Mouse (Mus musculus) hindbrain, postnatal 0 days (tissue): ENCODE measurements around the gene Gmppa. TPM values are rescaled to one million over a fixed set of nuclear protein-coding genes. Genes with fewer than 3 reads are reported as not detected.

Experiments
- ATAC-seq: fragments of 200-750 bp; cut with Nextera tagmentation; 2 replicates; pipeline ENCODE4 v1.8.0; 2017; ENCODE audit warnings: mild to moderate bottlenecking, moderate TSS enrichment, moderate library complexity
- DNase-seq: peaks from one replicate; pipeline ENCODE4 v3.0.0-alpha.2; 2015; ENCODE audit warnings: low spot score
- H3K27ac ChIP-seq: fragments of 300-500 bp; sonication (generic); 2 replicates; pipeline ENCODE4 v1.5.1; 2014; ENCODE audit warnings: mild to moderate bottlenecking
- H3K27me3 ChIP-seq: fragments of 300-500 bp; sonication (generic); 2 replicates; pipeline ENCODE4 v1.6.1; 2014; ENCODE audit warnings: low read length, mixed read lengths; ENCODE audit not compliant: insufficient read depth
- H3K36me3 ChIP-seq: fragments of 300-500 bp; sonication (generic); 2 replicates; pipeline ENCODE4 v1.6.1; 2014; ENCODE audit warnings: low read length, mixed read lengths; ENCODE audit not compliant: insufficient read depth
- H3K4me1 ChIP-seq: fragments of 300-500 bp; sonication (generic); 2 replicates; pipeline ENCODE4 v1.6.1; 2014; ENCODE audit warnings: antibody characterized with exemption, low read length, mixed read lengths; ENCODE audit not compliant: insufficient read depth
- H3K4me2 ChIP-seq: fragments of 300-500 bp; sonication (generic); 2 replicates; pipeline ENCODE4 v1.6.1; 2014; ENCODE audit warnings: low read depth, mild to moderate bottlenecking, low read length, moderate library complexity, mixed read lengths
- H3K4me3 ChIP-seq: fragments of 300-500 bp; sonication (generic); 2 replicates; pipeline ENCODE4 v1.5.1; 2014; ENCODE audit warnings: low read length
- H3K9ac ChIP-seq: fragments of 300-500 bp; sonication (generic); replicated peaks from 2 replicates; pipeline ENCODE4 v1.6.1; 2014; ENCODE audit warnings: mild to moderate bottlenecking, low read length, moderate library complexity, mixed read lengths
- H3K9me3 ChIP-seq: fragments of 300-500 bp; sonication (generic); 2 replicates; pipeline ENCODE4 v1.6.1; 2016; ENCODE audit warnings: low read length, mixed read lengths
- CTCF ChIP-seq: IDR thresholded peaks from 2 replicates; pipeline ENCODE4 v1.5.1; 2016; ENCODE audit warnings: antibody characterized with exemption, control low read depth, low read depth
- WGBS: fragments of 180-500 bp; shearing (Covaris S2); extraction: QIAGEN DNeasy Blood & Tissue Kit; methylation state at CpG from one replicate; pipeline ENCODE4 v1.1.7; 2014; 5-methylcytosine and 5-hydroxymethylcytosine counted together
- polyA plus RNA-seq: library from polyadenylated mRNA; unstranded; fragments of >200 nt; fragmentation: Nextera tagmentation; extraction: Ambion mirVana; gene quantifications from 2 replicates; pipeline ENCODE4 v1.2.1, GENCODE M21; 2015
- total RNA-seq: library from RNA; depleted of rRNA; stranded (reverse); fragments of >200 nt; gene quantifications from 2 replicates; pipeline ENCODE4 v1.2.3, GENCODE M21; 2014

Gene Gmppa
- total and polyA plus RNA-seq, 2 experiments from 2014 or later = 63.1 to 88.0 TPM

GRCm38 (mm10) chr1:75458025-75458788, 22.5 kb downstream of the Gmppa start:
- Histone ChIP-seq H3K9ac (0 out of 2 replicates have a peak overlapping the region, but pooled peaks have one; percentile 38), H3K4me3 (peak overlapping the region; percentile 20), H3K36me3 (no peaks in the 10 kb centered on the region), H3K4me1 (peaks cover 14% of the 10 kb centered on the region), H3K9me3 (no peaks in the 10 kb centered on the region), H3K4me2 (peak overlapping the region; percentile 49), H3K27me3 (0 out of 2 replicates have a peak, but pooled peaks cover 4% of the 10 kb centered on the region), H3K27ac (no peak overlapping the region; the same call in 1 of the 2 replicates)
- DNase-seq = peak; percentile 55
- WGBS = 5% methylated on average over 40 of the region's 42 CpGs
- TF ChIP-seq CTCF = no peak
- peak; percentile 48 for ATAC-seq

GRCm38 (mm10) chr1:75458789-75459684, 23.3 kb downstream of the Gmppa start:
- Histone ChIP-seq H3K27ac (no peak overlapping the region; the same call in 1 of the 2 replicates), H3K27me3 (0 out of 2 replicates have a peak, but pooled peaks cover 4% of the 10 kb centered on the region), H3K4me3 (peak overlapping the region; percentile 20), H3K4me2 (peak overlapping the region; percentile 49), H3K36me3 (no peaks in the 10 kb centered on the region), H3K9me3 (no peaks in the 10 kb centered on the region), H3K4me1 (peaks cover 14% of the 10 kb centered on the region), H3K9ac (0 out of 2 replicates have a peak overlapping the region, but pooled peaks have one; percentile 38)
- DNase-seq (peak; percentile 61), ATAC-seq (no peak)
- TF ChIP-seq CTCF = no peak
- 11% methylated on average over 23 of the region's 23 CpGs for WGBS

GRCm38 (mm10) chr1:75460297-75460696, 24.6 kb downstream of the Gmppa start:
- H3K36me3 ChIP-seq = no peaks in the 10 kb centered on the region
- H3K9me3 ChIP-seq = no peaks in the 10 kb centered on the region
- WGBS = 59% methylated on average over 7 of the region's 7 CpGs
- H3K4me1 ChIP-seq = peaks cover 14% of the 10 kb centered on the region
- no peak overlapping the region for H3K9ac ChIP-seq
- TF ChIP-seq CTCF = no peak
- ATAC-seq = no peak
- no peak overlapping the region for H3K4me2 ChIP-seq
- H3K27me3 ChIP-seq = 0 out of 2 replicates have a peak, but pooled peaks cover 4% of the 10 kb centered on the region
- DNase-seq = no peak
- H3K27ac ChIP-seq = no peak overlapping the region
- no peak overlapping the region for H3K4me3 ChIP-seq

GRCm38 (mm10) chr1:75462636-75463035, 26.9 kb downstream of the Gmppa start:
- Histone ChIP-seq H3K27ac (no peak overlapping the region), H3K4me1 (peaks cover 11% of the 10 kb centered on the region; the same call in 1 of the 2 replicates), H3K4me3 (no peak overlapping the region), H3K36me3 (no peaks in the 10 kb centered on the region), H3K9ac (no peak overlapping the region), H3K9me3 (no peaks in the 10 kb centered on the region), H3K27me3 (0 out of 2 replicates have a peak, but pooled peaks cover 4% of the 10 kb centered on the region), H3K4me2 (no peak overlapping the region)
- no peak for TF ChIP-seq CTCF
- DNase-seq = no peak
- WGBS = 47% methylated on average over 1 of the region's 1 CpGs
- no peak for ATAC-seq

GRCm38 (mm10) chr1:75463652-75464204, 28.0 kb downstream of the Gmppa start:
- 0 out of 2 replicates have a peak, but pooled peaks have one; percentile 31 for ATAC-seq
- peaks cover 5% of the 10 kb centered on the region; the same call in 1 of the 2 replicates for H3K4me1 ChIP-seq
- H3K4me2 ChIP-seq = no peak overlapping the region
- DNase-seq = no peak
- WGBS = 82% methylated on average over 5 of the region's 5 CpGs
- TF ChIP-seq CTCF = no peak
- no peak overlapping the region for H3K9ac ChIP-seq
- H3K4me3 ChIP-seq = no peak overlapping the region
- no peak overlapping the region for H3K27ac ChIP-seq
- no peaks in the 10 kb centered on the region for H3K9me3 ChIP-seq
- 0 out of 2 replicates have a peak, but pooled peaks cover 4% of the 10 kb centered on the region for H3K27me3 ChIP-seq
- H3K36me3 ChIP-seq = no peaks in the 10 kb centered on the region
